Mouse (Mus musculus): ENCODE measurements around the gene Tas2r107. TPM values are rescaled to one million over a fixed set of nuclear protein-coding genes. Genes with fewer than 3 reads are reported as not detected.
"Not testable (repeated sequence)": the region's sequence is repeated elsewhere in the genome, so short reads cannot be mapped to it uniquely, and the experiment has no call there.

Tas2r107 gene
- not detected in 2 replicates for polyA plus RNA-seq (2015; fragmentation: Nextera tagmentation; extraction: Ambion mirVana)

- DNase-seq (ENCODE audit: low spot score): no peak
Measured at GRCm38 (mm10) chr6:131660049-131660448, at the start of gene Tas2r107. Gene Tas2r107 (minus strand): TSS chr6:131660149.

- no peak for DNase-seq (ENCODE audit: low spot score)
Measured at GRCm38 (mm10) chr6:131689963-131690362, 30.0 kb upstream of the Tas2r107 start, which contains the start of gene Tas2r114. Gene Tas2r114 (minus strand): TSS chr6:131690063.

GRCm38 (mm10) chr6:131687395-131687794 lies 27.4 kb upstream of the Tas2r107 start, which contains the start of gene Tas2r105:
Gene Tas2r105 (minus strand): TSS chr6:131687495.
- no peak for DNase-seq (ENCODE audit: low spot score)

GRCm38 (mm10) chr6:131685644-131686043 lies 25.7 kb upstream of the Tas2r107 start, which contains the start of gene Tas2r104:
Gene Tas2r104 (minus strand): TSS chr6:131685744.
- no peak for DNase-seq (ENCODE audit: low spot score)

GRCm38 (mm10) chr6:131678786-131679185 lies 18.8 kb upstream of the Tas2r107 start, which contains the start of gene Tas2r106:
Gene Tas2r106 (minus strand): TSS chr6:131678886.
- no peak for DNase-seq (ENCODE audit: low spot score)

- DNase-seq (ENCODE audit: low spot score): no peak
Measured at GRCm38 (mm10) chr6:131630812-131631211, 29.1 kb downstream of the Tas2r107 start, which contains the start of gene Tas2r130. Gene Tas2r130 (minus strand): TSS chr6:131630912.

- DNase-seq (ENCODE audit: low spot score): not testable (repeated sequence)
Measured at GRCm38 (mm10) chr6:131609956-131610355, 50.0 kb downstream of the Tas2r107 start.

Other genes with a start within 250 kb of the Tas2r107 start
- not detected in 2 replicates for gene 5430401F13Rik, start 173.7 kb downstream of the Tas2r107 start, polyA plus RNA-seq (2015; fragmentation: Nextera tagmentation; extraction: Ambion mirVana)
- gene Gm6619, start 173.7 kb downstream of the Tas2r107 start, polyA plus RNA-seq (2015; fragmentation: Nextera tagmentation; extraction: Ambion mirVana): 0.37 and 0.48 TPM in 2 replicates
- not detected in 2 replicates for gene Tas2r130, start 29.2 kb downstream of the Tas2r107 start, polyA plus RNA-seq (2015; fragmentation: Nextera tagmentation; extraction: Ambion mirVana)
- not detected in 2 replicates for gene Tas2r106, start 18.7 kb upstream of the Tas2r107 start, polyA plus RNA-seq (2015; fragmentation: Nextera tagmentation; extraction: Ambion mirVana)
- not detected in 2 replicates for gene Tas2r104, start 25.6 kb upstream of the Tas2r107 start, polyA plus RNA-seq (2015; fragmentation: Nextera tagmentation; extraction: Ambion mirVana)
- 0.13 TPM in 1 of 2 replicates, not detected in the other for gene Tas2r105, start 27.3 kb upstream of the Tas2r107 start, polyA plus RNA-seq (2015; fragmentation: Nextera tagmentation; extraction: Ambion mirVana)
- gene Tas2r114, start 29.9 kb upstream of the Tas2r107 start, polyA plus RNA-seq (2015; fragmentation: Nextera tagmentation; extraction: Ambion mirVana): not detected in 2 replicates

Measured in thymus, postnatal 0 days (tissue).